Mouse (Mus musculus) heart, embryonic 15.5 days (tissue): ENCODE measurements at regions not wholly inside any gene's neighbourhood (a gene's known extent, or its start where the extent isn't known, plus 50 kb on each side); places are given as distances from the start of the nearest gene placed in this dataset.

Source experiments
- ATAC-seq: fragments of 200-750 bp; cut with Nextera tagmentation; replicated peaks from 2 replicates; pipeline ENCODE4 v1.8.0; 2017; ENCODE audit warnings: low read depth, moderate TSS enrichment; ENCODE audit not compliant: insufficient number of reproducible peaks, insufficient read depth, low FRiP score
- H3K27ac ChIP-seq: fragments of 300-500 bp; sonication (generic); 2 replicates; pipeline ENCODE4 v1.5.1; 2015; ENCODE audit warnings: mild to moderate bottlenecking, inconsistent platforms
- H3K27me3 ChIP-seq: fragments of 300-500 bp; sonication (generic); 2 replicates; pipeline ENCODE4 v1.6.1; 2015; ENCODE audit warnings: inconsistent platforms
- H3K36me3 ChIP-seq: fragments of 300-500 bp; sonication (generic); 2 replicates; pipeline ENCODE4 v1.6.1; 2015; ENCODE audit warnings: mild to moderate bottlenecking, inconsistent platforms
- H3K4me1 ChIP-seq: fragments of 300-500 bp; sonication (generic); replicated peaks from 2 replicates; pipeline ENCODE4 v1.6.1; 2015; ENCODE audit warnings: inconsistent platforms
- H3K4me2 ChIP-seq: fragments of 300-500 bp; sonication (generic); 2 replicates; pipeline ENCODE4 v1.6.1; 2015; ENCODE audit warnings: inconsistent platforms, mild to moderate bottlenecking, moderate library complexity
- H3K4me3 ChIP-seq: fragments of 300-500 bp; sonication (generic); 2 replicates; pipeline ENCODE4 v1.5.1; 2015; ENCODE audit warnings: mild to moderate bottlenecking, inconsistent platforms
- H3K9ac ChIP-seq: fragments of 300-500 bp; sonication (generic); 2 replicates; pipeline ENCODE4 v1.6.1; 2015; ENCODE audit warnings: mild to moderate bottlenecking, inconsistent platforms
- H3K9me3 ChIP-seq: fragments of 300-500 bp; sonication (generic); replicated peaks from 2 replicates; pipeline ENCODE4 v1.6.1; 2016; ENCODE audit warnings: inconsistent platforms
- WGBS: fragments of 180-500 bp; shearing (Covaris S2); methylation state at CpG from one replicate; pipeline ENCODE4 v1.1.7; 2015; ENCODE audit warnings: mixed read lengths; 5-methylcytosine and 5-hydroxymethylcytosine counted together

GRCm38 (mm10) chr3:153077846-153078703, 96.0 kb upstream of the St6galnac5 start:
- H3K9ac ChIP-seq, result no peak overlapping the region
- ATAC-seq, result no peak; the same call in 1 of the 2 replicates
- no peaks in the 10 kb centered on the region for H3K36me3 ChIP-seq
- no peaks in the 10 kb centered on the region for H3K27me3 ChIP-seq
- H3K9me3 ChIP-seq, result no peaks in the 10 kb centered on the region
- no peak overlapping the region for H3K4me2 ChIP-seq
- H3K4me3 ChIP-seq, result no peak overlapping the region
- WGBS, result 57% methylated on average over 14 of the region's 14 CpGs
- peaks cover 4% of the 10 kb centered on the region; the same call in 1 of the 2 replicates for H3K4me1 ChIP-seq
- H3K27ac ChIP-seq, result no peak overlapping the region

GRCm38 (mm10) chr3:153072200-153072919, 90.3 kb upstream of the St6galnac5 start:
- Histone ChIP-seq H3K4me1 (no peaks in the 10 kb centered on the region), H3K4me2 (no peak overlapping the region), H3K27me3 (no peaks in the 10 kb centered on the region), H3K36me3 (no peaks in the 10 kb centered on the region), H3K9ac (no peak overlapping the region), H3K9me3 (no peaks in the 10 kb centered on the region), H3K4me3 (no peak overlapping the region), H3K27ac (no peak overlapping the region)
- 58% methylated on average over 10 of the region's 10 CpGs for WGBS
- no peak for ATAC-seq

- no peaks in the 10 kb centered on the region for H3K27me3 ChIP-seq
- H3K4me2 ChIP-seq, result no peak overlapping the region
- H3K9me3 ChIP-seq, result no peaks in the 10 kb centered on the region
- ATAC-seq, result no peak
- WGBS, result 76% methylated on average over 8 of the region's 8 CpGs
- H3K4me3 ChIP-seq, result no peak overlapping the region
- no peaks in the 10 kb centered on the region for H3K4me1 ChIP-seq
- H3K9ac ChIP-seq, result no peak overlapping the region
- no peaks in the 10 kb centered on the region for H3K36me3 ChIP-seq
- no peak overlapping the region for H3K27ac ChIP-seq
These were observed 89.5 kb upstream of the St6galnac5 start for GRCm38 (mm10) chr3:153071549-153071948.

GRCm38 (mm10) chr3:153071123-153071522, 89.1 kb upstream of the St6galnac5 start:
- no peak overlapping the region for H3K4me2 ChIP-seq
- no peak overlapping the region for H3K27ac ChIP-seq
- no peak for ATAC-seq
- H3K4me1 ChIP-seq, result no peaks in the 10 kb centered on the region
- H3K9ac ChIP-seq, result no peak overlapping the region
- H3K36me3 ChIP-seq, result no peaks in the 10 kb centered on the region
- no peaks in the 10 kb centered on the region for H3K27me3 ChIP-seq
- 60% methylated on average over 3 of the region's 3 CpGs for WGBS
- no peak overlapping the region for H3K4me3 ChIP-seq
- H3K9me3 ChIP-seq, result no peaks in the 10 kb centered on the region

- H3K9me3 ChIP-seq, result no peaks in the 10 kb centered on the region
- no peaks in the 10 kb centered on the region for H3K4me1 ChIP-seq
- H3K27ac ChIP-seq, result no peak overlapping the region
- H3K36me3 ChIP-seq, result no peaks in the 10 kb centered on the region
- ATAC-seq, result no peak
- H3K27me3 ChIP-seq, result no peaks in the 10 kb centered on the region
- no peak overlapping the region for H3K4me3 ChIP-seq
- WGBS, result 73% methylated on average over 3 of the region's 3 CpGs
- H3K4me2 ChIP-seq, result no peak overlapping the region
- H3K9ac ChIP-seq, result no peak overlapping the region
These were observed 83.8 kb upstream of the St6galnac5 start for GRCm38 (mm10) chr3:153065890-153066289.

GRCm38 (mm10) chr3:153053163-153053562, 71.1 kb upstream of the St6galnac5 start:
- WGBS, result 94% methylated on average over 3 of the region's 3 CpGs
- Histone ChIP-seq H3K9ac (no peak overlapping the region), H3K27me3 (no peaks in the 10 kb centered on the region), H3K27ac (no peak overlapping the region), H3K36me3 (no peaks in the 10 kb centered on the region), H3K9me3 (no peaks in the 10 kb centered on the region), H3K4me3 (no peak overlapping the region), H3K4me1 (no peaks in the 10 kb centered on the region), H3K4me2 (no peak overlapping the region)
- no peak for ATAC-seq

- Histone ChIP-seq H3K4me1 (no peaks in the 10 kb centered on the region), H3K9ac (no peak overlapping the region), H3K36me3 (no peaks in the 10 kb centered on the region), H3K27ac (no peak overlapping the region), H3K27me3 (no peaks in the 10 kb centered on the region), H3K4me3 (no peak overlapping the region), H3K4me2 (no peak overlapping the region), H3K9me3 (peaks cover 10% of the 10 kb centered on the region; the same call in 1 of the 2 replicates)
- ATAC-seq, result no peak
These were observed 69.5 kb upstream of the St6galnac5 start for GRCm38 (mm10) chr3:153051566-153051965.

- WGBS, result 78% methylated on average over 2 of the region's 2 CpGs
- Histone ChIP-seq H3K4me3 (no peak overlapping the region), H3K4me2 (no peak overlapping the region), H3K27me3 (no peaks in the 10 kb centered on the region), H3K27ac (no peak overlapping the region), H3K4me1 (no peaks in the 10 kb centered on the region), H3K9ac (no peak overlapping the region), H3K36me3 (no peaks in the 10 kb centered on the region), H3K9me3 (peaks cover 10% of the 10 kb centered on the region; the same call in 1 of the 2 replicates)
- no peak for ATAC-seq
These were observed 63.3 kb upstream of the St6galnac5 start for GRCm38 (mm10) chr3:153045328-153045727.

GRCm38 (mm10) chr3:153033980-153034379, 51.9 kb upstream of the St6galnac5 start:
- H3K4me3 ChIP-seq, result no peak overlapping the region
- no peaks in the 10 kb centered on the region for H3K27me3 ChIP-seq
- no peaks in the 10 kb centered on the region for H3K4me1 ChIP-seq
- no peaks in the 10 kb centered on the region for H3K9me3 ChIP-seq
- no peak overlapping the region for H3K9ac ChIP-seq
- H3K27ac ChIP-seq, result no peak overlapping the region
- ATAC-seq, result no peak
- no peaks in the 10 kb centered on the region for H3K36me3 ChIP-seq
- H3K4me2 ChIP-seq, result no peak overlapping the region
- WGBS, result 78% methylated on average over 6 of the region's 6 CpGs
